Mouse (Mus musculus) liver, embryonic 14.5 days (tissue): Measurements from ENCODE around the gene Plcb4. TPM values are rescaled to one million over a fixed set of nuclear protein-coding genes. Genes with fewer than 3 reads are reported as not detected.

ENCODE experiments used
- ATAC-seq: fragments of 200-750 bp; cut with Nextera tagmentation; 2 replicates; pipeline ENCODE4 v1.8.0; 2017; ENCODE audit warnings: moderate number of reproducible peaks, mild to moderate bottlenecking, moderate library complexity; ENCODE audit not compliant: insufficient read depth
- DNase-seq, 3 experiments: peaks; one replicate each; pipeline ENCODE4 v3.0.0-alpha.2; 2012 to 2013; ENCODE audit warnings: low read depth in 3 of 3, low spot score in 3 of 3
- H3K27ac ChIP-seq: fragments of 300-500 bp; sonication (generic); 2 replicates; pipeline ENCODE4 v1.5.1; 2014; ENCODE audit warnings: moderate library complexity, mild to moderate bottlenecking, control low read depth, inconsistent platforms
- H3K27me3 ChIP-seq: fragments of 300-500 bp; sonication (generic); 2 replicates; pipeline ENCODE4 v1.6.1; 2014; ENCODE audit warnings: mild to moderate bottlenecking, low read length, moderate library complexity; ENCODE audit not compliant: control insufficient read depth, insufficient read depth
- H3K36me3 ChIP-seq: fragments of 300-500 bp; sonication (generic); replicated peaks from 2 replicates; pipeline ENCODE4 v1.6.1; 2014; ENCODE audit warnings: low read depth; ENCODE audit not compliant: control insufficient read depth, insufficient read depth
- H3K4me1 ChIP-seq, 2 experiments: fragments of 200-500 bp in 1 of 2; fragments of 300-500 bp in 1 of 2; sonication (generic) in 1 of 2; replicated peaks; 2 replicates each; pipeline ENCODE4 v1.6.1; 2012 to 2014; ENCODE audit warnings: antibody characterized with exemption in 1 of 2, inconsistent platforms in 1 of 2, low read length in 1 of 2; ENCODE audit not compliant: control insufficient read depth in 2 of 2, insufficient read depth in 2 of 2
- H3K4me2 ChIP-seq: fragments of 300-500 bp; sonication (generic); 2 replicates; pipeline ENCODE4 v1.6.1; 2014; ENCODE audit warnings: low read depth, mild to moderate bottlenecking, control low read depth, moderate library complexity
- H3K4me3 ChIP-seq, 2 experiments: fragments of 200-500 bp in 1 of 2; fragments of 300-500 bp in 1 of 2; sonication (generic) in 1 of 2; 2 replicates each; pipeline ENCODE4 v1.5.1; 2012 to 2014; ENCODE audit warnings: low read depth in 2 of 2, low read length in 2 of 2, mild to moderate bottlenecking in 2 of 2, control low read depth in 1 of 2, inconsistent platforms in 1 of 2, moderate library complexity in 1 of 2; ENCODE audit not compliant: insufficient read depth in 1 of 2
- H3K9ac ChIP-seq: fragments of 300-500 bp; sonication (generic); replicated peaks from 2 replicates; pipeline ENCODE4 v1.6.1; 2014; ENCODE audit warnings: mild to moderate bottlenecking, control low read depth, moderate library complexity
- H3K9me3 ChIP-seq: fragments of 300-500 bp; sonication (generic); 2 replicates; pipeline ENCODE4 v1.6.1; 2016; ENCODE audit warnings: low read length, mixed read lengths; ENCODE audit not compliant: control insufficient read depth
- CTCF ChIP-seq: IDR thresholded peaks from 2 replicates; pipeline ENCODE4 v1.5.1; 2016; ENCODE audit warnings: antibody characterized with exemption, low read depth, control low read depth
- EP300 ChIP-seq: IDR thresholded peaks from 2 replicates; pipeline ENCODE4 v1.6.1; 2016; ENCODE audit warnings: antibody characterized with exemption, low read depth
- WGBS: fragments of 180-500 bp; shearing (Covaris S2); extraction: QIAGEN DNeasy Blood & Tissue Kit; methylation state at CpG from one replicate; pipeline ENCODE4 v1.1.7; 2014; ENCODE audit not compliant: insufficient replicate concordance; 5-methylcytosine and 5-hydroxymethylcytosine counted together
- polyA plus RNA-seq, 2 experiments: library from polyadenylated mRNA; depleted of rRNA in 1 of 2; stranded (reverse) in 1 of 2; unstranded in 1 of 2; fragments of >200 nt; fragmentation: Nextera tagmentation in 1 of 2; extraction: Ambion mirVana in 1 of 2; gene quantifications; 2 replicates each; pipeline versions ENCODE4 v1.2.1 to v1.2.3; 2012 to 2014

Plcb4 gene
- polyA plus RNA-seq, 2 experiments, result 1.9 to 2.3 TPM

DNA sequence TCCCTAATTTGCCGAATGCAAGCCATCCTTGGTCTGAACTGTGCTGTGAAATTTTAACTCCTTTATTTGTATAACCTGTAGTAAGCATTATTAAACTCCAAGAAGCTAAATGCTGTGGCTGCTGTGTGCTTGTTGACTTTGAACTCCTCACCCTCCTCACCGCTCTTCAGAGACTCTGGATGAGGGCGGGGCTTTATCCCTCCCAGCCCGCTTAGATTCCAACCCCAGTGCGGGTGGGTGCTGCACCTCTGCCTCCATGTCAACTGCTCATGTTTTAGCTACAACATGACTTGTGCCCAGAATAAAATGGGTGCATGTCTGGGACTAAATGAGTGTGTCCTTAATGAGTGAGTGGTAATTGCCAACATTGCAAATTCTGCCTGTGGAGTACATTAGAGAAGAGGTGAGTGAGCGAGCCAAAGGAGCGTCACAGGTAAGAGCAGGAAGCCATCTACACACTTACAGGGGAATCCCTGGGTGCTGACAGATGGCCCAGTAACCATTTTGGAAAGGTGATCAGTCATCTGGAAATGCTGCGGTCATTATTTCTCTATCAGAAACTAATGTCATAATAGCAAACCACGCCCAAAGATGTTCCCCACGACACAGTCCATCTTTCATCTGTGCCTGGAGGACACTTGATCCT lies 13.8 kb downstream of the Plcb4 start:
- H3K9ac ChIP-seq, result no peak overlapping the region
- H3K9me3 ChIP-seq, result no peaks in the 10 kb centered on the region
- H3K27ac ChIP-seq, result no peak overlapping the region
- H3K4me1 ChIP-seq, result no peaks in the 10 kb centered on the region
- no peaks in the 10 kb centered on the region for H3K36me3 ChIP-seq
- no peaks in the 10 kb centered on the region for H3K27me3 ChIP-seq
- H3K4me2 ChIP-seq, result no peak overlapping the region
- H3K4me3 ChIP-seq, result no peak overlapping the region
- no peak for TF ChIP-seq CTCF
- 69% methylated on average over 10 of the region's 10 CpGs for WGBS
- DNase-seq (no peak), ATAC-seq (no peak)

DNA sequence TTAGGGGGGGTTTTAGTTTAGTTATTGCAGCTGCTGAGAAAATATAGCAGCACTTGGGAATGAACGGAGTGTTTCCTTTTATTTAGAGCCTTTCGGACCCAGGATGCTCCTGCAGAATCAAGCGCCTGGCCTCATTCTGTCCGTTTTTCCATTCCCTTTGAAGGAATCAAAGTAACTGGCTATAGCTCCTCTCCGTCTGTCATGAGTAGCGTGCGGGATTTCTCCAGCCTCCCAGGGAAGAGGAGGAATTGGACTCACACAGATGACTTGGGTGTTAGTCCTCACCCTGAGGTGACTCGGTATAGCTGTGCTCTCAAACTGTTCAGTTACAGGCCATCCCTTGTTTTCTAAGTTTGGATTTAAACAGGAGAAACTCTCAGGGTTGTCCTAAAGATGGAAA lies 14.8 kb downstream of the Plcb4 start:
- Histone ChIP-seq H3K4me1 (no peaks in the 10 kb centered on the region), H3K4me2 (no peak overlapping the region), H3K9ac (no peak overlapping the region), H3K27me3 (no peaks in the 10 kb centered on the region), H3K36me3 (no peaks in the 10 kb centered on the region), H3K9me3 (no peaks in the 10 kb centered on the region), H3K27ac (no peak overlapping the region), H3K4me3 (no peak overlapping the region)
- ATAC-seq (no peak), DNase-seq (no peak)
- WGBS, result 80% methylated on average over 8 of the region's 8 CpGs
- no peak for TF ChIP-seq CTCF
- no peak for TF ChIP-seq EP300

DNA sequence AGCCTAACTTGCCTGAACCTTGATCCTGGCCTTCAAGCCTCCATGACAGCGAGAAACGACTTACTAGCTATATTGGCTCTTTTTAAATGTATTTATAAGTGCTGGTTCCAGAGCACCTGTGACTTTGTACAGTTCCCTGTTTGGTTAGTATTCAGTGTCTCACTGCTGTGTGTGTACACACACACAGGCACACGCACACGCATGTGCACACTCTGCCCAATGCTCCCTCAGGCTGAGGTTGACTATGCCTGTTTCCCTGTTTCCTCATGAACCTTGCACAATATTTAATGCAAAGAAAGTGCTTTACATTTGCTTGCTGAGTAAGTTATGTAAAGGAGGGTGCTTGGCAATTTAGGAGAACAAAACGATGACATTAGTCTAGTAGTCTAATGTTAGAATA lies 16.5 kb downstream of the Plcb4 start:
- no peak overlapping the region for H3K27ac ChIP-seq
- no peak overlapping the region for H3K9ac ChIP-seq
- WGBS, result 79% methylated on average over 5 of the region's 5 CpGs
- no peaks in the 10 kb centered on the region for H3K36me3 ChIP-seq
- TF ChIP-seq EP300, result no peak
- TF ChIP-seq CTCF, result no peak
- H3K9me3 ChIP-seq, result no peaks in the 10 kb centered on the region
- no peak overlapping the region for H3K4me3 ChIP-seq
- H3K4me1 ChIP-seq, result peaks cover 0 to 6% of the 10 kb centered on the region in 2 experiments; a peak in 2 of 4 replicates
- H3K4me2 ChIP-seq, result no peak overlapping the region
- no peak for ATAC-seq
- no peak for DNase-seq
- no peaks in the 10 kb centered on the region for H3K27me3 ChIP-seq

DNA sequence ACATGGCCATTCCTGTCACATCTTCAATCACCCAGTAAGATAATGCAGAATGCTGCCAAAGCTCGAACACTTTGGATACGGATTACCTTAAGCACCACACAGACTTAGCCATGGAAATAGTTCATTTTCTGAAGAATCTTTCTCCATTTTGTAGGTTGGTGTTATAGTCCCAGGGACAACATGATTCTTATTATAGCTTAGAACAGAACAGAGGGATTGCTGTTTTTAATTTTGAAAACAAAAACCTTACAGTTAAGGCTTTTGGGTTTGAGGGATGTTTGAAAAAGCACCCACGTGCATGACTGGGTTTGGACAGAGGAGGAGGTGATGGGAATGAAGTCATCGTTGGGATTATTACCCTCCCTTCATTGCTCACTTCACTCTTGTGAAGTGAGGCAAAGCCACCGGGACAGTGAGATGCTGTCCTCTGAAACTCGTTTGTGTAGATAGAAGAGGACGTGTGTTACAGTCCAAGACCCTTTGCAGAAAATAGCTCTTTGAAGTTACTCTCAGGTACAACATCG lies 18.2 kb downstream of the Plcb4 start:
- H3K4me2 ChIP-seq, result no peak overlapping the region
- H3K27me3 ChIP-seq, result no peaks in the 10 kb centered on the region
- no peak overlapping the region for H3K27ac ChIP-seq
- H3K36me3 ChIP-seq, result no peaks in the 10 kb centered on the region
- TF ChIP-seq CTCF (no peak), EP300 (no peak)
- H3K9me3 ChIP-seq, result no peaks in the 10 kb centered on the region
- no peak for DNase-seq
- no peak overlapping the region for H3K4me3 ChIP-seq
- no peak overlapping the region for H3K9ac ChIP-seq
- H3K4me1 ChIP-seq, result peaks cover 0 to 7% of the 10 kb centered on the region in 2 experiments; a peak in 2 of 4 replicates
- 65% methylated on average over 8 of the region's 8 CpGs for WGBS
- ATAC-seq, result no peak

DNA sequence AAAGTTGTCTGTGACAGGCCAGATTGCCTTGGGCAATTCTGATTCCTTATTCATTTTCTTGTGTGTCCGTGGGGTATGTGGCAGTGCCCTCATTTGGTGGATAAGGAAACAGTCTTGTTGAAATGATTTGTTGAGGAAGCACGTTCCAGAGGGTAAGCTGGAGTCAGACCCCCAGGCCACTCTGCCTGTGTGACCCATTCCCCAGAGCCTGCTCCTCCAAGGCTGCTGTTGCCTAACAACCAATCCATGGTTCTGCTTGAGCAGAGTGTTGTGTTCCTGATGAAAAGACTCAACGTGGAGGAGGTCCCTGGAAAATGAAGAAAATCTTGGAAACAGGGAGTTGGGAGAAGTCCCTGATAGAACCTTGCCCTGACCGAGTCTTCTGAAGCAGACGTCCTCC lies 18.8 kb downstream of the Plcb4 start:
- no peak overlapping the region for H3K4me3 ChIP-seq
- no peak for DNase-seq
- H3K27me3 ChIP-seq, result no peaks in the 10 kb centered on the region
- H3K27ac ChIP-seq, result no peak overlapping the region
- TF ChIP-seq CTCF (no peak), EP300 (no peak)
- no peak overlapping the region for H3K4me2 ChIP-seq
- no peaks in the 10 kb centered on the region for H3K36me3 ChIP-seq
- WGBS, result 65% methylated on average over 5 of the region's 5 CpGs
- no peaks in the 10 kb centered on the region for H3K9me3 ChIP-seq
- peaks cover 0 to 7% of the 10 kb centered on the region in 2 experiments; a peak in 2 of 4 replicates for H3K4me1 ChIP-seq
- H3K9ac ChIP-seq, result no peak overlapping the region
- ATAC-seq, result no peak
